Mouse (Mus musculus): ENCODE data around the gene Ddit4. TPM values are rescaled to one million over a fixed set of nuclear protein-coding genes. Genes with fewer than 3 reads are reported as not detected.

The Ddit4 gene
- total and polyA plus RNA-seq, 3 experiments, result 39.5 to 136 (median 50.6) TPM

GRCm38 (mm10) chr10:59936058-59936856 lies 15.4 kb downstream of the Ddit4 start (continued):
- TF ChIP-seq TCF12 (IDR thresholded peaks at IDR 0.05; ENCODE audit: low read depth, low read length), result peak; percentile 88
- TF ChIP-seq SMC3 (IDR thresholded peaks at IDR 0.05; ENCODE audit: low read depth, low read length), result peak; percentile 23
- peak; percentile 83 for TF ChIP-seq JUN (IDR thresholded peaks at IDR 0.05; ENCODE audit: insufficient read depth, low read depth, low read length)
- peak; percentile 31; the same call in 1 of the 2 replicates for TF ChIP-seq HCFC1 (IDR thresholded peaks at IDR 0.05; ENCODE audit: low read depth, low read length)
- no peak for TF ChIP-seq CHD1 (IDR thresholded peaks at IDR 0.05; ENCODE audit: low read depth, low read length)
- TF ChIP-seq MAFK (IDR thresholded peaks at IDR 0.05; ENCODE audit: insufficient replicate concordance, low read length), result 0 out of 2 replicates have a peak, but pooled peaks have one; percentile 56
- peak; percentile 66; the same call in 1 of the 2 replicates for TF ChIP-seq RCOR1 (conservative IDR thresholded peaks at IDR 0.05; ENCODE audit: low read depth, low read length)
- TF ChIP-seq MAX (IDR thresholded peaks at IDR 0.05; ENCODE audit: low read length), result peak; percentile 42; the same call in 1 of the 2 replicates
- 0 out of 2 replicates have a peak, but pooled peaks have one; percentile 36 for TF ChIP-seq ZMIZ1 (IDR thresholded peaks at IDR 0.05; ENCODE audit: low read depth, low read length)
- 0 out of 2 replicates have a peak, but pooled peaks have one; percentile 10 for TF ChIP-seq NRF1 (IDR thresholded peaks at IDR 0.05; ENCODE audit: low read depth, low read length)

- no peak overlapping the region for H3K9ac ChIP-seq (ENCODE audit: insufficient read depth, low read depth)
- no peak overlapping the region for H3K4me2 ChIP-seq (ENCODE audit: insufficient read depth, low read depth, poor library complexity, severe bottlenecking)
- no peak overlapping the region for H3K4me3 ChIP-seq (replicated peaks in 1 of 3; ENCODE audit: low read depth in 2 of 3, low read length in 2 of 3, poor library complexity in 1 of 3)
- TF ChIP-seq MAFK (IDR thresholded peaks at IDR 0.05; ENCODE audit: insufficient replicate concordance, low read length) (no peak), ZC3H11A (IDR thresholded peaks at IDR 0.05; ENCODE audit: low read depth, low read length) (no peak), KAT2A (IDR thresholded peaks at IDR 0.05; ENCODE audit: insufficient replicate concordance, low read length) (no peak), GABPA (IDR thresholded peaks at IDR 0.05; ENCODE audit: insufficient replicate concordance, low read depth, low read length) (no peak), ETS1 (conservative IDR thresholded peaks at IDR 0.05; ENCODE audit: low read depth, low read length) (no peak)
- no peaks in the 10 kb centered on the region for H3K79me2 ChIP-seq (replicated peaks; ENCODE audit: control insufficient read depth, extremely low read depth, insufficient read depth, poor library complexity, severe bottlenecking)
- no peaks in the 10 kb centered on the region for H3K9me3 ChIP-seq (replicated peaks; ENCODE audit: low read length)
- no peaks in the 10 kb centered on the region for H3K27me3 ChIP-seq (replicated peaks)
- H3K36me3 ChIP-seq (replicated peaks in 1 of 2; ENCODE audit: control insufficient read depth in 1 of 2, insufficient read depth in 1 of 2, low read length in 1 of 2), result no peaks in the 10 kb centered on the region
- in situ Hi-C loops (cut with MboI; ENCODE audit: low pct_ligation_motif_present, low pct_unique_long_range_greater_than_20kb, low sequenced_read_pairs) (no loop called here), dilution Hi-C loops (cut with MboI; ENCODE audit: extremely low pct_ligation_motif_present, extremely low pct_unique_long_range_greater_than_20kb, low sequenced_read_pairs) (no loop called here)
- DNase-seq (ENCODE audit: extremely low read depth), result no peak
- peaks cover 18 to 43% of the 10 kb centered on the region in 2 experiments for H3K4me1 ChIP-seq (ENCODE audit: control insufficient read depth in 1 of 2, insufficient read depth in 2 of 2)
- no peak overlapping the region for H3K27ac ChIP-seq (ENCODE audit: insufficient read depth, low read depth)
Observed at GRCm38 (mm10) chr10:59934039-59934438, 17.6 kb downstream of the Ddit4 start.

GRCm38 (mm10) chr10:59932521-59932920 lies 19.1 kb downstream of the Ddit4 start:
- Histone ChIP-seq H3K27me3 (replicated peaks) (no peaks in the 10 kb centered on the region), H3K27ac (ENCODE audit: insufficient read depth, low read depth) (no peak overlapping the region), H3K4me3 (replicated peaks in 1 of 3; ENCODE audit: low read depth in 2 of 3, low read length in 2 of 3, poor library complexity in 1 of 3) (no peak overlapping the region), H3K9me3 (replicated peaks; ENCODE audit: low read length) (no peaks in the 10 kb centered on the region), H3K79me2 (replicated peaks; ENCODE audit: control insufficient read depth, extremely low read depth, insufficient read depth, poor library complexity, severe bottlenecking) (no peaks in the 10 kb centered on the region), H3K36me3 (replicated peaks in 1 of 2; ENCODE audit: control insufficient read depth in 1 of 2, insufficient read depth in 1 of 2, low read length in 1 of 2) (no peaks in the 10 kb centered on the region), H3K9ac (ENCODE audit: insufficient read depth, low read depth) (no peak overlapping the region), H3K4me1 (ENCODE audit: control insufficient read depth in 1 of 2, insufficient read depth in 2 of 2) (peaks cover 16 to 41% of the 10 kb centered on the region in 2 experiments), H3K4me2 (ENCODE audit: insufficient read depth, low read depth, poor library complexity, severe bottlenecking) (no peak overlapping the region; the same call in 1 of the 2 replicates)
- in situ Hi-C loops (cut with MboI; ENCODE audit: low pct_ligation_motif_present, low pct_unique_long_range_greater_than_20kb, low sequenced_read_pairs), result no loop called here
- no peak for DNase-seq (ENCODE audit: extremely low read depth)
- dilution Hi-C loops (cut with MboI; ENCODE audit: extremely low pct_ligation_motif_present, extremely low pct_unique_long_range_greater_than_20kb, low sequenced_read_pairs), result no loop called here
- TF ChIP-seq MAFK (IDR thresholded peaks at IDR 0.05; ENCODE audit: insufficient replicate concordance, low read length), result no peak
- TF ChIP-seq MAX (IDR thresholded peaks at IDR 0.05; ENCODE audit: low read length), result no peak
- no peak for TF ChIP-seq ZC3H11A (IDR thresholded peaks at IDR 0.05; ENCODE audit: low read depth, low read length)
- peak; percentile 55; the same call in 1 of the 2 replicates for TF ChIP-seq IRF4 (IDR thresholded peaks at IDR 0.05; ENCODE audit: low read depth, low read length)
- TF ChIP-seq ETS1 (conservative IDR thresholded peaks at IDR 0.05; ENCODE audit: low read depth, low read length), result 0 out of 2 replicates have a peak, but pooled peaks have one; percentile 19
- no peak for TF ChIP-seq UBTF (IDR thresholded peaks at IDR 0.05; ENCODE audit: low read depth, low read length)
- TF ChIP-seq POLR2AphosphoS2 (IDR thresholded peaks at IDR 0.05; ENCODE audit: low read depth, low read length), result no peak
- TF ChIP-seq RCOR1 (conservative IDR thresholded peaks at IDR 0.05; ENCODE audit: low read depth, low read length), result no peak
- no peak for TF ChIP-seq KAT2A (IDR thresholded peaks at IDR 0.05; ENCODE audit: insufficient replicate concordance, low read length)
- TF ChIP-seq POLR2A (IDR thresholded peaks at IDR 0.05; ENCODE audit: low read depth, low read length), result no peak
- TF ChIP-seq TBP (conservative IDR thresholded peaks at IDR 0.05; ENCODE audit: low read depth, low read length), result no peak
- no peak for TF ChIP-seq MAZ (IDR thresholded peaks at IDR 0.05; ENCODE audit: low read depth, low read length)
- TF ChIP-seq USF1 (IDR thresholded peaks at IDR 0.05; ENCODE audit: low read depth, low read length), result no peak
- no peak for TF ChIP-seq ELF1 (IDR thresholded peaks at IDR 0.05; ENCODE audit: low read depth, low read length)
- no peak for TF ChIP-seq ZKSCAN1 (IDR thresholded peaks at IDR 0.05; ENCODE audit: borderline replicate concordance, low read depth, low read length)
- TF ChIP-seq CHD1 (IDR thresholded peaks at IDR 0.05; ENCODE audit: low read depth, low read length), result no peak
- TF ChIP-seq SMC3 (IDR thresholded peaks at IDR 0.05; ENCODE audit: low read depth, low read length), result no peak
- TF ChIP-seq NRF1 (IDR thresholded peaks at IDR 0.05; ENCODE audit: low read depth, low read length), result no peak
- TF ChIP-seq SIN3A (IDR thresholded peaks at IDR 0.05; ENCODE audit: low read length), result 0 out of 2 replicates have a peak, but pooled peaks have one; percentile 16
- TF ChIP-seq E2F4 (IDR thresholded peaks at IDR 0.05; ENCODE audit: insufficient replicate concordance, low read depth, low read length), result no peak
- no peak for TF ChIP-seq TCF12 (IDR thresholded peaks at IDR 0.05; ENCODE audit: low read depth, low read length)
